Mouse (Mus musculus) spleen, adult 10 weeks (tissue): ENCODE measurements around the gene Ino80d. TPM values are rescaled to one million over a fixed set of nuclear protein-coding genes. Genes with fewer than 3 reads are reported as not detected.

Experiments used
- polyA plus RNA-seq: library from polyadenylated mRNA; stranded (reverse); fragments of 350-450 nt; fragmentation: Illumina TruSeq; extraction: RNeasy Lipid Tissue Mini Kit (QIAGEN cat#74804); gene quantifications from one replicate; pipeline ENCODE4 v1.2.3, GENCODE M21; 2015; ENCODE audit warnings: low replicate concordance; ENCODE audit not compliant: insufficient read depth

Gene Ino80d
- polyA plus RNA-seq, result 31.2 TPM

DNA sequence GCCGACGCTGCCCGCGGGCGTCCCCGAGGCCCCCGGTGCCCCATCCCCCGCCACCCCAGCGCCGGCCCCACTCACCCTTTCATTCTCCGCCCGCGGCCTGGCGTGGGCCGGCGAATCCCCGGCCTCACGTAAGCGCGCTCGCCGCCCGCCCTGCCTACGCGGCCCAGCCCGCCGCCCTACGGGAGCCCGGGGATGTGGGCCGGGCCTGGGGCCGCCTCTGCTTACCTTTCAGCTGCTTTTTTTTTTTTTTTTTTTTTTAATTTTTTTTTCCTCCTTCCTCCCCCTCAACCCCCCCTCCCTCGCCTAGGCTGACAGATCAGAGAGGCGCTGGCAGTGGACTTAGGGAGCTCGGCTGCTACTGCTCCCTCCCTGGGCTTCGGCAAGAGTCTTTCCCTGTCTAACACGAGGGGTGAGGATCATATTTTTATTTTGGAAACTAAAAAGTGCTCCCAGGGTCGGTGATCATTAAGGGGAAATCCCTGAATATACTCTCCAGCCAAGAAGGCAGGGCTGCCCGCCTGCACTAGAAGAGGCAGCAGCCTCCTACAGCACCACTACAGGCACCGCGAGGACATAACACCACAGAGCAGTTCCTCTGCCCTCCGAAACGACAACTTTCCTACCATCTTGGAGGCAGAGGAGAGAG lies at the start of gene Ino80d:
Gene Ino80d (minus strand): TSS at position 532 of the 646 bp plus-strand sequence.

Other genes starting within 250 kb of the Ino80d start
- gene Eef1b2, start 62.2 kb upstream of the Ino80d start, polyA plus RNA-seq, result 2,435 TPM
- gene Ndufs1, start 62.2 kb upstream of the Ino80d start, polyA plus RNA-seq, result 104 TPM
- not detected for gene Gpr1, start 99.9 kb upstream of the Ino80d start, polyA plus RNA-seq
- gene Zdbf2, start 158.6 kb upstream of the Ino80d start, polyA plus RNA-seq, result 0.08 TPM